Mouse (Mus musculus) left cerebral cortex, adult 8-10 months (tissue): ENCODE results near the gene Kng2. TPM values are rescaled to one million over a fixed set of nuclear protein-coding genes. Genes with fewer than 3 reads are reported as not detected.
"Not testable (repeated sequence)": the region's sequence is repeated elsewhere in the genome, so short reads cannot be mapped to it uniquely, and the experiment has no call there.

Source experiments
- DNase-seq, 2 experiments: peaks; one replicate each; pipeline ENCODE4 v3.0.0; 2022; ENCODE audit warnings: low spot score in 2 of 2
- total RNA-seq, 4 experiments: library from RNA; stranded (reverse); gene quantifications; 2 replicates each; pipeline ENCODE4 v1.2.4; 2022

The Kng2 gene
- total RNA-seq, result not detected

- not testable (repeated sequence) for DNase-seq
Measured at GRCm38 (mm10) chr16:23028966-23029600, at the start of gene Kng2. Gene Kng2 (minus strand): TSS chr16:23029482.

DNA sequence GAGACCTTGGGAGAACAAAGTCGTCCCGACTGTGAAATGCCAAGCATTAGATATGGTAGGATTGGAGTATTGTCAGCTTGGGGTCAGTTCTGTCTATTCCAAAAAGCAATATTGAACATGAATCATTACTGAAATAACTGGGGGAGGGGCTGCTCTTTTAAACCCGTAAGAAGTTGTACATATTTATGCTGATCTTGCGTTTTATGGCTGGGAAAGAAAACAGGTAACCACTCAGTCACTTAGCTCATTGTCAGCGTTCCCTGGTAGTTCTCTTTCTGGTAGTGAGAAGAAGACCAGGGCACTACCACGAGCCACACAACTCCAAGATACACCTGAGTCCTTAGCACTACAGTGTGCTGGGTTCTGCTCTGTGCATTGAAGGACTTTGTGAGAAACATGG is 48.2 kb upstream of the Kng2 start:
- DNase-seq, result not testable (repeated sequence)

DNA sequence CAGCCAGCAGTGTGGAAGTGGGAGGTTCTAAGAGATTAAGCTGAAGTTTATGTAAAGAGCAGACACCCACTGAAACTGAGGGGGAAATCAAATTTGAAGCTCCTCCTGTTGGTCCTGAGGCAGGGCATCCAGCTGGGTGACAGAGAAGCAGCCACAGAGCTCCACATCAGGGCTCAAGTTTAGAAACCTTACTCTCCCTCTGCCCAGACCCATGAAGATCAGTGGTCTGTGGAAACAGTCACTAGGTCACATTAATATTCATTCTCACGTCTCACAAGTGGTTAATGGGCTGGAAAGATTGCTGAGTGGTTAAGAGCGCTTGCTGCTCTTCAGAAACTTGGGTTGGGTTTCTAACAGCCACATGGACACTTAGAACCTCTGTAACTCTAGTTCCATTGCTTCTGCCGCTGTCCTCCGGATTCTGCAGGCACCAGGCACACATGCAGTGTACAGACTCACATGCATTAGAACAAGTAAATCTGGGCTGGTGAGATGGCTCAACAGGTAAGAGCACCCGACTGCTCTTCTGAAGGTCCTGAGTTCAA is 31.6 kb upstream of the Kng2 start:
- not testable (repeated sequence) for DNase-seq

- not testable (repeated sequence) for DNase-seq
Measured at GRCm38 (mm10) chr16:23059630-23060029, 30.3 kb upstream of the Kng2 start.

- not testable (repeated sequence) for DNase-seq
Measured at GRCm38 (mm10) chr16:23057668-23058447, 28.6 kb upstream of the Kng2 start, which contains the start of gene Kng1. Gene Kng1 (plus strand): TSS chr16:23057865.

DNA sequence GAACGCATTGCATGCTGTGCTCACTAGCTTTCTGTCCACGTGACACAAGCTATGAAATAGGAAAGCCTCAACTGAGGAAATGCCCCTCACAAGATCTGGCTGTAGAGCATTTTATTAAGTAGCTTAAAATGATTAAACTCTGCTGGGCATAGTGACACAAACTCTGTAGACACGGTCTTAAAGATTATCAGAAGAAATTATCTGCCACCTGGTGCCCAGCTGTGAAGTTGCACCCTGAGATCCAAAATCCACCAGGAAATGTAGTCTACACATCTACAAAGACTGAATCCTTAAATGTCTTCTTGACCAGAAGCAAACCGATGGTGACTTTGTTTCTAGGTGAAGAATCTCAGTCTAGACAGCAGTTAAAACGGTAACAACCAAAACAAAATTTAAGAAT is 17.0 kb upstream of the Kng2 start:
- peak in 1 of 2 experiments; percentile 3 for DNase-seq

DNA sequence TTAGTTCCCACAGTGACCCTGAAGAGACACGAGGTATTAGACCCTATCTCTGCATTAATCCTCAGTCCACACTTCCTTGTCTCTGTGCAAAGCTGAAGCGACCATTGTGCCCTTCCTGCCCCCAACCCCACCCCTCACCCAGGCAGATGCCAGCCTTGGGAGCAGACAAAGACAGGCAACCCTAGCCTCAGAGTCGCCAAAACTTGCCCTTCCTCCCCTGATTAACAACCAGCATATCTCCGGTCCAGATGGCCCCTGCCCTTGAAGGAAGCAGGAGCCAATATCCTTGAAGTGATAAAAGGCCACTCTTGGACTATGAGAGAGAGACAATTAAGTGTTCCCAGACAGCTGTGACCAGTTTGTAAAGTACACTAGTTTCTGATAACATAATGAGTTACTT is 11.6 kb upstream of the Kng2 start:
- DNase-seq, result no peak

GRCm38 (mm10) chr16:23039281-23039680 is 10.0 kb upstream of the Kng2 start:
- no peak for DNase-seq

DNA sequence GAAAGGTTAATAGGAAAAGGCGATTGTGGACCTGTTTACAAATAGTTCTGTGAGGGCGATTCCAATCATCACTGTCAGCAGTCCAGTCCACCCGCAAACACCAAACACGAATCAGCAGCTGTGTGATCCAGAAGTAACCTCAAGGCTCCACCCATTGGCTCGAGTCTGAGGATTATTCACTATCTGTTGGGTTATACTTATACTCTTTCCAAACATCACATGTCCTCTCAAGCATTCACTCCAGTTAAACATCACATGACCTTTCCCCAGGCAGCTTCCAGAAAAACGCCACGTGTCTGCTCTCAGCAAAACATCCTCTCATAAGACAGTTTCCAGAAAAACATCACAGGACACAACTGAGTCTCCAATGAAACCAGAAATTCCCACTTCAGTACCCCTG is 8.5 kb upstream of the Kng2 start:
- DNase-seq, result no peak

GRCm38 (mm10) chr16:23033673-23034072 is 4.4 kb upstream of the Kng2 start:
- DNase-seq, result no peak

DNA sequence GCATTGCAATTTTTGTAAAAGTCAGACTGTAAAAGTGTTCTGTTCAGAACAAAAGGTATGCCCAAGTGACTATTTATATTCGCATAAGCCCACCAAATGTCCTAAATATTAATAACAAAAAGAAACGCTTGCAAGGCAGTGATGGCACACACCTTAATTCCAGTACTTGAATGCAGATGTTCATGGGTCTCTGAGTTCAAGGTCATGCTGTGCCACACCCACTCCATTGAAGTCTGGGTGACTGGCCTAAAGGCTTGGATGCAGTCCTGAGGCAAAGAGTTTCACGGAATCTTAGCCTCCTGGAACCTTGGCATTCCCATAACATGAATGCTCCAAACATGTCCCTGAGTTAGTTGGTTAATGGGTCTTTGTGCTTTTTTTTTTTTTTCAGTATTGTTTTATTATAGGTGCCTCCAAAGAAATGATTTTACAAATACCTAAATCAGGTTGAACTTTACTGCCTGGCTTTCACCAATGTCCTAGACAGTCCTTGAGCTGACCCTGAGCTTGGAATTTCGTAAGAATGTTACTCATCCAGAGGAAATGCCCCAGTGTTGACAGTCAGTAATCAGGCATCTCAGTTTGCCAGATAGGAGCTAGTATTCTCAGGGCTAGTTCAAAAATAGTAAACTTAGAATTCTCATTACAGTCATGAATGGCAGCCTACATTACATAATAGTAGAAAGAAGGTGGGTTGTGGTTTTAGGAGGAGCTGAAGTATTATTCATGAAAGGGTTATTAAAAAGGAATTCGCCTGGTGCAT is 1.6 kb upstream of the Kng2 start:
- DNase-seq, result no peak

- DNase-seq, result not testable (repeated sequence)
Measured at GRCm38 (mm10) chr16:23027341-23027740, 1.9 kb downstream of the Kng2 start.

GRCm38 (mm10) chr16:23026582-23026981 is 2.7 kb downstream of the Kng2 start:
- DNase-seq, result no peak

- no peak for DNase-seq
Measured at GRCm38 (mm10) chr16:23025111-23025510, 4.2 kb downstream of the Kng2 start.

DNA sequence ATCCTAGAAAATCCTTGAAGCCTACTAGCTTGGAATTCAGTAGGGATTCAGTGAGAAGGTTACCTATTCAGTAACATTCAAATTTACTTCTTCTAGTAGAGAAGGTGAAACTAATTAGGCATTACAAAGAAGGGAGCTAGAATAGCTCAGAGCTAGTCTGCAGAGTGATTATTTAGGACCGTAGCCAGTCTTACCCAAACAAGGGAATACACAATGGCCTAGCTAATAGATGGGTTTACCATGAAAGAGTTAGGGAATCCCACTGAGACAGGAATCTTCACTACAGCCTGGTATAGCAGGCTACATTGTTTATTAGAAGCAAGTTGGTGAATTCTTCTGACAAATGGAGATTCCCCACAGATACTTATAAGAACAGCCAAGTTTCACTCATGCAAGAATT is 8.7 kb downstream of the Kng2 start:
- not testable (repeated sequence) for DNase-seq

DNA sequence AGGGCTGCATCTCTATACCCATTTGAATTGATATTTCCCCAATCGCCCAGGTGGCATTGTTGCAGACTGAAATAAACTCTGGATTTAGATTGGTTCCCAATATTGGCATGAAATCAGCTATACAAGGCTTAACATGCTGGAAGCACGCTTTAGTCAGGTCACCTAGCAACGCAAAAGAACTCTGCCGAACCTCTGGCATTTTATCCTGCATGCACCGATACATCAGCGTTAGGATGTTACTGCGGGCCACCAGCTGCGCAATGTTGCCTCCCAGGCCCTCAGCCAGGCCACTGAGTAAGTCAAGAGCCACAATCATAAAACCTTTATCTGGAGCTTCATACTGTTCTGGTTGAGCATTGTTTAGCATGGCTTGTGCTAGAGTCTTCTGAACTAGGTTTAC is 14.6 kb downstream of the Kng2 start:
- DNase-seq, result not testable (repeated sequence)

GRCm38 (mm10) chr16:23013786-23014185 is 15.5 kb downstream of the Kng2 start:
- DNase-seq, result not testable (repeated sequence)

DNA sequence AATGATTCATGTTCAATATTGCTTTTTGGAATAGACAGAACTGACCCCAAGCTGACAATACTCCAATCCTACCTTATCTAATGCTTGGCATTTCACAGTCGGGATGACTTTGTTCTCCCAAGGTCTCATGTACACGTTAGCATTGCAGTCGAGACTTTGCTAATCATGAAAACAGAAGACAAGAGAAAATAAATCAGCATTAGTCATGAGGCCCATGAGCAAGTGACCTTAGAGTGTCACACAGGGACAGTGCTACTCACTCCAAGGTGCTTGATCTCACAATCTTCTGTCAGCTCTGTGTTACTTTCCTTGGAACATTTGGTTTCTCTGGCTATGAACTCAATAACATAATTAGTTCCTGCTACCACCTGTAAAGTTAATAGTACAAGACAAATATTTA is 32.3 kb downstream of the Kng2 start:
- DNase-seq, result not testable (repeated sequence)

GRCm38 (mm10) chr16:22967383-22968030 is 61.8 kb downstream of the Kng2 start:
- DNase-seq, result no peak

- DNase-seq, result no peak
Measured at GRCm38 (mm10) chr16:22963293-22963692, 66.0 kb downstream of the Kng2 start.

- DNase-seq, result no peak
Measured at GRCm38 (mm10) chr16:22962256-22962655, 67.0 kb downstream of the Kng2 start.
